Mouse (Mus musculus) left cerebral cortex, adult 8-10 months (tissue): ENCODE measurements around the gene Kcnj6. TPM values are rescaled to one million over a fixed set of nuclear protein-coding genes. Genes with fewer than 3 reads are reported as not detected.
"Not testable (repeated sequence)": the region's sequence is repeated elsewhere in the genome, so short reads cannot be mapped to it uniquely, and the experiment has no call there.

Source experiments
- DNase-seq, 2 experiments: peaks; one replicate each; pipeline ENCODE4 v3.0.0; 2022; ENCODE audit warnings: low spot score in 2 of 2
- total RNA-seq, 4 experiments: library from RNA; stranded (reverse); gene quantifications; 2 replicates each; pipeline ENCODE4 v1.2.4; 2022

The Kcnj6 gene
- total RNA-seq, 4 experiments from 2014 or later, result 60.5 to 72.2 (median 66.7) TPM

GRCm38 (mm10) chr16:94852407-94853160 lies 144.9 kb downstream of the Kcnj6 start:
- DNase-seq, result peak in 1 of 2 experiments; percentile 60

- DNase-seq, result peak in 1 of 2 experiments; percentile 53
These were observed 147.1 kb downstream of the Kcnj6 start for GRCm38 (mm10) chr16:94850393-94850792.

GRCm38 (mm10) chr16:94845996-94846395 lies 151.5 kb downstream of the Kcnj6 start:
- DNase-seq, result no peak

GRCm38 (mm10) chr16:94844769-94845168 lies 152.7 kb downstream of the Kcnj6 start:
- no peak for DNase-seq

GRCm38 (mm10) chr16:94839398-94839797 lies 158.1 kb downstream of the Kcnj6 start:
- no peak for DNase-seq

GRCm38 (mm10) chr16:94837881-94838280 lies 159.6 kb downstream of the Kcnj6 start:
- DNase-seq, result no peak

GRCm38 (mm10) chr16:94834502-94834901 lies 163.0 kb downstream of the Kcnj6 start:
- no peak for DNase-seq

GRCm38 (mm10) chr16:94828166-94828565 lies 169.3 kb downstream of the Kcnj6 start:
- no peak for DNase-seq

GRCm38 (mm10) chr16:94827092-94827585 lies 170.4 kb downstream of the Kcnj6 start:
- peak in 1 of 2 experiments; percentile 37 for DNase-seq

- DNase-seq, result no peak
These were observed 172.2 kb downstream of the Kcnj6 start for GRCm38 (mm10) chr16:94825274-94825673.

- DNase-seq, result no peak
These were observed 174.9 kb downstream of the Kcnj6 start for GRCm38 (mm10) chr16:94822611-94823010.

- no peak for DNase-seq
These were observed 175.9 kb downstream of the Kcnj6 start for GRCm38 (mm10) chr16:94821610-94822009.

GRCm38 (mm10) chr16:94816391-94816790 lies 181.1 kb downstream of the Kcnj6 start:
- DNase-seq, result no peak

- DNase-seq, result no peak
These were observed 181.6 kb downstream of the Kcnj6 start for GRCm38 (mm10) chr16:94815891-94816290.

- not testable (repeated sequence) for DNase-seq
These were observed 188.2 kb downstream of the Kcnj6 start for GRCm38 (mm10) chr16:94809286-94809685.

- DNase-seq, result no peak
These were observed 199.3 kb downstream of the Kcnj6 start for GRCm38 (mm10) chr16:94798241-94798640.

- DNase-seq, result no peak
These were observed 200.1 kb downstream of the Kcnj6 start for GRCm38 (mm10) chr16:94797366-94797765.

GRCm38 (mm10) chr16:94793041-94793440 lies 204.5 kb downstream of the Kcnj6 start:
- no peak for DNase-seq

GRCm38 (mm10) chr16:94789958-94790357 lies 207.5 kb downstream of the Kcnj6 start:
- no peak for DNase-seq

- no peak for DNase-seq
These were observed 208.8 kb downstream of the Kcnj6 start for GRCm38 (mm10) chr16:94788716-94789115.

GRCm38 (mm10) chr16:94788165-94788564 lies 209.3 kb downstream of the Kcnj6 start:
- peak; percentile 59 to 67 for DNase-seq

GRCm38 (mm10) chr16:94785873-94786272 lies 211.6 kb downstream of the Kcnj6 start:
- no peak for DNase-seq

GRCm38 (mm10) chr16:94783696-94784095 lies 213.8 kb downstream of the Kcnj6 start:
- no peak for DNase-seq
